Mouse (Mus musculus): ENCODE measurements around the gene Rps21. TPM values are rescaled to one million over a fixed set of nuclear protein-coding genes. Genes with fewer than 3 reads are reported as not detected.

The Rps21 gene
- polyA plus RNA-seq, 1 experiment from 2014 or later: 320 TPM

Small RNAs within 50 kb of the gene (microRNA-seq; reads per million reads assigned to microRNA genes)
- gene Mir3091: 1.5 reads per million

Other genes starting within 250 kb of the Rps21 start
- 1.3 TPM in 2 replicates for gene Lsm14b, start 232.4 kb upstream of the Rps21 start, polyA plus RNA-seq (2015; fragmentation: Nextera tagmentation; extraction: Ambion mirVana)
- gene Psma7, start 214.9 kb upstream of the Rps21 start, polyA plus RNA-seq (2015; fragmentation: Nextera tagmentation; extraction: Ambion mirVana): 241 and 252 TPM in 2 replicates
- gene Ss18l1, start 214.9 kb upstream of the Rps21 start, polyA plus RNA-seq (2015; fragmentation: Nextera tagmentation; extraction: Ambion mirVana): 0.75 and 0.88 TPM in 2 replicates
- gene Mtg2, start 186.8 kb upstream of the Rps21 start, polyA plus RNA-seq (2015; fragmentation: Nextera tagmentation; extraction: Ambion mirVana): 11.1 and 12.5 TPM in 2 replicates
- gene Hrh3, start 152.9 kb upstream of the Rps21 start, polyA plus RNA-seq (2015; fragmentation: Nextera tagmentation; extraction: Ambion mirVana): not detected in 2 replicates
- 9.4 and 10.5 TPM in 2 replicates for gene Osbpl2, start 138.1 kb upstream of the Rps21 start, polyA plus RNA-seq (2015; fragmentation: Nextera tagmentation; extraction: Ambion mirVana)
- gene Adrm1, start 85.9 kb upstream of the Rps21 start, polyA plus RNA-seq (2015; fragmentation: Nextera tagmentation; extraction: Ambion mirVana): 107 and 109 TPM in 2 replicates
- gene Lama5, start 31.5 kb upstream of the Rps21 start, polyA plus RNA-seq (2015; fragmentation: Nextera tagmentation; extraction: Ambion mirVana): 1.6 and 1.9 TPM in 2 replicates
- 3.4 and 3.5 TPM in 2 replicates for gene Cables2, start 16.1 kb downstream of the Rps21 start, polyA plus RNA-seq (2015; fragmentation: Nextera tagmentation; extraction: Ambion mirVana)
- not detected in 2 replicates for gene Rbbp8nl, start 32.5 kb downstream of the Rps21 start, polyA plus RNA-seq (2015; fragmentation: Nextera tagmentation; extraction: Ambion mirVana)
- 0.25 and 0.37 TPM in 2 replicates for gene Gata5, start 77.3 kb downstream of the Rps21 start, polyA plus RNA-seq (2015; fragmentation: Nextera tagmentation; extraction: Ambion mirVana)
- 0.54 and 0.69 TPM in 2 replicates for gene Slco4a1, start 198.9 kb downstream of the Rps21 start, polyA plus RNA-seq (2015; fragmentation: Nextera tagmentation; extraction: Ambion mirVana)
- 0.06 TPM in 2 replicates for gene Ntsr1, start 242.6 kb downstream of the Rps21 start, polyA plus RNA-seq (2015; fragmentation: Nextera tagmentation; extraction: Ambion mirVana)

Data from liver, embryonic 15.5 days (tissue).